Comparison of ENCODE assay signal across 24 mouse cellular contexts in genomic region chr1:147074166-147074565, GRCm38 (mm10).
"Had no signal": no experiment of that assay in that cellular context is flagged by ENCODE, and none has a peak within 500 bp of the region (broad histone marks: within the 10 kb centered on the region; RNA-seq: fewer than 3 reads in every experiment).

No protein-coding gene starts in this region.

- DNase-seq: kidney, postnatal 25 days; layer of hippocampus, adult 9-11 months; liver; lung, adult 18-20 months; lung, postnatal 10 days; lung, postnatal 36 days; retina, postnatal 1 day; right cerebral cortex, postnatal 25 days; spleen, adult 18-20 months; thymus, postnatal 25 days had no signal

- ATAC-seq: liver, embryonic 12.5 days; midbrain, embryonic 13.5 days; midbrain, embryonic 16.5 days had no signal

- H3K36me3 ChIP-seq: limb, embryonic 10.5 days; limb, embryonic 13.5 days; liver, embryonic 12.5 days; liver, embryonic 15.5 days; lung, embryonic 15.5 days; midbrain, embryonic 10.5 days; midbrain, embryonic 13.5 days; neural tube, embryonic 13.5 days; stomach, embryonic 15.5 days had no signal

- H3K4me1 ChIP-seq: limb, embryonic 10.5 days; limb, embryonic 13.5 days; liver, embryonic 12.5 days; liver, embryonic 15.5 days; lung, embryonic 15.5 days; megakaryocyte, embryonic 14.5 days; midbrain, embryonic 10.5 days; midbrain, embryonic 13.5 days; neural tube, embryonic 13.5 days; stomach, embryonic 15.5 days had no signal

- H3K27ac ChIP-seq: layer of hippocampus, adult 2 months; left cerebral cortex, adult 2 months; limb, embryonic 10.5 days; limb, embryonic 13.5 days; liver, embryonic 12.5 days; liver, embryonic 15.5 days; lung, embryonic 15.5 days; midbrain, embryonic 10.5 days; midbrain, embryonic 13.5 days; neural tube, embryonic 13.5 days; stomach, embryonic 15.5 days had no signal

- H3K9ac ChIP-seq: limb, embryonic 13.5 days; liver, embryonic 12.5 days; liver, embryonic 15.5 days; lung, embryonic 15.5 days; midbrain, embryonic 13.5 days; neural tube, embryonic 13.5 days; stomach, embryonic 15.5 days had no signal

- H3K9me3 ChIP-seq: limb, embryonic 10.5 days; limb, embryonic 13.5 days; liver, embryonic 12.5 days; liver, embryonic 15.5 days; lung, embryonic 15.5 days; midbrain, embryonic 10.5 days; midbrain, embryonic 13.5 days; stomach, embryonic 15.5 days had no signal

- H3K4me2 ChIP-seq: limb, embryonic 13.5 days; liver, embryonic 12.5 days; liver, embryonic 15.5 days; lung, embryonic 15.5 days; midbrain, embryonic 13.5 days; neural tube, embryonic 13.5 days; stomach, embryonic 15.5 days had no signal

- H3K4me3 ChIP-seq: layer of hippocampus, adult 2 months; left cerebral cortex, adult 2 months; limb, embryonic 10.5 days; limb, embryonic 13.5 days; liver, embryonic 12.5 days; liver, embryonic 15.5 days; lung, embryonic 15.5 days; megakaryocyte, embryonic 14.5 days; midbrain, embryonic 10.5 days; midbrain, embryonic 13.5 days; myocyte; neural tube, embryonic 13.5 days; stomach, embryonic 15.5 days had no signal

- H3K27me3 ChIP-seq: limb, embryonic 13.5 days; liver, embryonic 12.5 days; liver, embryonic 15.5 days; lung, embryonic 15.5 days; megakaryocyte, embryonic 14.5 days; midbrain, embryonic 13.5 days; neural tube, embryonic 13.5 days; stomach, embryonic 15.5 days had no signal
